Mouse (Mus musculus) layer of hippocampus, adult 2 months (tissue): ENCODE data around the gene Lrrc51. TPM values are rescaled to one million over a fixed set of nuclear protein-coding genes. Genes with fewer than 3 reads are reported as not detected.
"Not testable (repeated sequence)": the region's sequence is repeated elsewhere in the genome, so short reads cannot be mapped to it uniquely, and the experiment has no call there.

Source experiments
- DNase-seq, 2 experiments: peaks; one replicate each; pipeline ENCODE4 v3.0.0; 2022; ENCODE audit warnings: low spot score in 2 of 2
- H3K27ac ChIP-seq: fragments of 200-600 bp; 2 replicates; pipeline ENCODE4 v1.8.1; 2022
- H3K4me3 ChIP-seq: fragments of 200-600 bp; 2 replicates; pipeline ENCODE4 v1.8.1; 2022; ENCODE audit warnings: mild to moderate bottlenecking
- CTCF ChIP-seq: fragments of 200-600 bp; conservative IDR thresholded peaks from 2 replicates; pipeline ENCODE4 v1.8.1; 2022; ENCODE audit warnings: antibody characterized with exemption, mild to moderate bottlenecking, moderate library complexity
- total RNA-seq, 2 experiments: library from RNA; stranded (reverse); gene quantifications; 2 replicates each; pipeline ENCODE4 v1.2.3; 2021

Lrrc51 gene
- total RNA-seq, 2 experiments from 2014 or later = 5.4 to 5.9 TPM

GRCm38 (mm10) chr7:101962829-101963228 lies 29.1 kb upstream of the Lrrc51 start:
- no peak for DNase-seq
- Histone ChIP-seq H3K4me3 (no peak overlapping the region), H3K27ac (no peak overlapping the region)
- TF ChIP-seq CTCF = no peak

- TF ChIP-seq CTCF = no peak
- DNase-seq = no peak
- Histone ChIP-seq H3K27ac (no peak overlapping the region), H3K4me3 (no peak overlapping the region)
Measured at GRCm38 (mm10) chr7:101956911-101957310, 23.2 kb upstream of the Lrrc51 start.

- no peak for TF ChIP-seq CTCF
- no peak for DNase-seq
- Histone ChIP-seq H3K27ac (no peak overlapping the region), H3K4me3 (no peak overlapping the region)
Measured at GRCm38 (mm10) chr7:101956481-101956880, 22.8 kb upstream of the Lrrc51 start.

GRCm38 (mm10) chr7:101955862-101956261 lies 22.2 kb upstream of the Lrrc51 start:
- Histone ChIP-seq H3K4me3 (no peak overlapping the region), H3K27ac (no peak overlapping the region)
- DNase-seq = no peak
- no peak for TF ChIP-seq CTCF

DNA sequence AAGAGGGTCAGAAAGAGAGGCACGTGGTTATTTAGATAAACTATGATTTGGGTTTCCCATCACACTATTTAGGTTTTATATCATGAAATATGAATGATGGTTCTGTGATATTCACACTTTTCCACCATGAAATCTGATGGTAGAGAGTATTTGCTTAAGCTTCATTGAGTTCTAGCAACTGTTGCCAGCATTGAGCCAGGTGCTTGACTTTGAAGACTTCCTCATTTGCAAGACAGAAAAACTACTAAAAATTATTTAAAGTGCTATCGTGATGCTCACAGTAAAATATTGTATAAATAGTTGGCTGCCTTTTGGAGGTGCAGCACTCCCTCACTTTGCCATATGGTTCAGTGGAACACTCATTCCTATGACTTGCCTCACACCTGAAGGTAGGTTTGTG lies 21.6 kb upstream of the Lrrc51 start:
- no peak for TF ChIP-seq CTCF
- H3K4me3 ChIP-seq = no peak overlapping the region
- no peak overlapping the region for H3K27ac ChIP-seq
- no peak for DNase-seq

DNA sequence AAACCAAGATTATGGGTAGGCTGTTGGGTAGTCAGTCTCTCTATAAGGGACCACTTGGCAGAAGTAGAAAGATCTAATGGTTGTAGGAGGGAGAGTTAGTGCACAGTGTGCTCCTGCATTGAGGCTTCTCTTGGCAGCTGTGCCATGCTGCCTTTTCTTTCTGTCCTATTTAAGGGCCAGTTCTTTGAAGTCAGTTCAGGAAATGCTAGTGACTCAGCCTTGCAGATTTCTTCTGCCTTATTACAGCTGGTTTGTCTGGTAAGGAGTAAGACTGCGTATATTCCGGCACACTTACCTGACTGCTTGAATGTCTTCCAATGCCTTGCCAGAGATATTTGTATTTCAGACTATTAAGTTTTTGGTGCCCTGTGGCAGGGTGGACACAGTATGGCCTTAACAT lies 20.5 kb upstream of the Lrrc51 start:
- peak in 1 of 2 experiments; percentile 23 for DNase-seq
- H3K27ac ChIP-seq = no peak overlapping the region
- TF ChIP-seq CTCF = no peak
- H3K4me3 ChIP-seq = no peak overlapping the region

- no peak overlapping the region for H3K4me3 ChIP-seq
- TF ChIP-seq CTCF = no peak
- DNase-seq = no peak
- H3K27ac ChIP-seq = no peak overlapping the region
Measured at GRCm38 (mm10) chr7:101952098-101952497, 18.4 kb upstream of the Lrrc51 start.

DNA sequence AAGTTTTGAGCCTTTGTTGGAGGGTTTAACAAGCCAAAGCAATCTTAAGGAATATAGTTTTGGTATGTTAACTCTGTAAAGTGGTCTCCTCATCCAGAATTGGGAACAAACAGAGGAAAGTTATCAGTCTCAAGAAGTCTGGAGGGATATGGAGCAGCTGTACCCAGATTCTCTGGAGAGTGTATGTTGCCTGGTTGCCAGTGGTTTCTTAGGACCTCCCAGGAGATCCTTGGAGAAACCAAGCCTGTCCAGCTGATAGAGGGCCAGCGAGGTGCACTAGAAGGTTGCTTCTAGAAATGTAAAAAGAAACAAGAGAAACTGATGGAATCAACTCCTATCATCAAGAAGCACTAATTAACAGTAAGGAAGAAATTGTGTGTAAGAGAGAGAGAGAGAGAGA lies 18.0 kb upstream of the Lrrc51 start:
- DNase-seq = no peak
- Histone ChIP-seq H3K4me3 (no peak overlapping the region), H3K27ac (no peak overlapping the region)
- TF ChIP-seq CTCF = no peak

DNA sequence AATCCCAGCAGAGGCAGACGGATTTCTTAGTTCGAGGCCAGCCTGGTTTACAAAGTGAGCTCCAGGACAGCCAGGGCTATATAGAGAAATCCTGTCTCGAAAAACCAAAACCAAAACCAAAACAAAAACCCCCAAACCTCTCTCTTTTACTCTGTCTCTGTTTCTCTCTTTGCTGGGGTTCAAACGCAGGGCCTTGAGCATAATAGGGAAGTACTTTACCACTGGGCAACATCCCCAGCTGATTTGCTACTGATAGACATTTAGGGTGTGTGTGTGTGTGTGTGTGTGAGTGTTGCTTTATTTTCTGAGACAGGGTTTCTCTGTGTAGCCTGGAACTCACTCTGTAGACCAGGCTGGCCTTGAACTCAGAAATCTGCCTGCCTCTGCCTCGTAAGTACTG lies 15.3 kb upstream of the Lrrc51 start:
- not testable (repeated sequence) for DNase-seq, H3K4me3 ChIP-seq, H3K27ac ChIP-seq

DNA sequence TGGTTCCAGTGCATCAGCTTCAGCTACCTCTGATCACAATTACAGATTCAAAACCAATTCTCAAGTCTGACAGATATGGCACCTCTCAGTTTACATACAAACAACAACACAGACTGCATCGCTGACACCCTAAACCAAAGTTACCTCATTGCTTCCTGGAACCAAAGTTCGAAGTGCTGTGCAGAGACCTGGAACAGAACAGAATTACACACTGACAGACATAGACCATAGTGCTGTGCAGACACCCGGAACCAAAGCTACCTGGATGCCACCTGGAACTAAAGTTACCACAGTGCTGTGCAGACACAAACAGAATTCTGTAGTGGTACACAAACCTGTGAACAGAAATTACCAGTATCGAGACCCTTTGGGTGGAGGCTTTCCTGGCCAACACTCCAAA lies 6.1 kb upstream of the Lrrc51 start:
- TF ChIP-seq CTCF = no peak
- no peak overlapping the region for H3K27ac ChIP-seq
- H3K4me3 ChIP-seq = no peak overlapping the region
- no peak for DNase-seq

- DNase-seq = no peak
- Histone ChIP-seq H3K4me3 (no peak overlapping the region), H3K27ac (peak overlapping the region; percentile 39; the same call in 1 of the 2 replicates)
- no peak for TF ChIP-seq CTCF
Measured at GRCm38 (mm10) chr7:101938348-101938747, 4.7 kb upstream of the Lrrc51 start.

DNA sequence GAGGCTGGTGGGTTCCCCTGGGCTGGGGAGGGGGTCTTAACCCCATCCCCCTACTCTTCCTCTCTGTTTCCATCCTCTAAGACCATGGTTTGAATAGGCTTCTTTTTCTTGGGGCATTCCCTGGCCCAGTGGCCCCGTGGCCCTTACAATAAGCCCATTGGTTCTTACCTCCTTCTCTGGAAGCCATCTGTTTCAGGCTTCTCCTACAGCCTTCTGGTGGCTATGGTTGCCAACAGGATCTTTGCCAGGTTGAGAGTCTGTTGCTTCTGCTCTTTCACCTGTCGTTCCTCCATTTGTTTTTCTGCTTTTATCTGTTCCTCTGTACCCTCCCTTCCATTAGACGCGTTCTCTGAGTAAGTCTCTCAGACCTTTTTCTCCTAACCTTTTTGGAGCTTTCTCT lies 3.9 kb upstream of the Lrrc51 start:
- no peak overlapping the region for H3K4me3 ChIP-seq
- TF ChIP-seq CTCF = no peak
- peak overlapping the region; percentile 37 for H3K27ac ChIP-seq
- peak; percentile 34 to 54 for DNase-seq

DNA sequence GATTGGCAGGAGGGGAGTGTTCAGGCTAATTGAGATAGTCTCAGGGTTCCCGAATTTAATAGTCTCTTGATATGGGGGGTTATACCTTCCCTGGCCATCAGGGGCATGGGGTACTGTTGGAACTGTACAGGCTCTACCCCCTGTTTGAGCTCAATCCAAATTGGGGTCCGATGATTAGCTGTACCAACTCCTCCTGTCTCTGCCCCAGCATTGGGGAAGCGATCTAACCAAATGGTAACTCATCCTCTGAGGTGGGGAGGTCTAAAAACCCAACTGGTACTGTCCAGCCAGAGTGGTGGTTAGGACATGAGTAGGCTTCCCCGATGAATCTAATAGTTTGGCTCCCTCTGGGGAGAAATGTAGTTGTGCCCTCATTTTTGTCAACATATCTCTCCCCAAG lies 3.3 kb upstream of the Lrrc51 start:
- peak; percentile 25 for TF ChIP-seq CTCF
- DNase-seq = no peak
- H3K27ac ChIP-seq = peak overlapping the region; percentile 37
- H3K4me3 ChIP-seq = no peak overlapping the region

GRCm38 (mm10) chr7:101935957-101936356 lies 2.3 kb upstream of the Lrrc51 start:
- DNase-seq = no peak
- no peak for TF ChIP-seq CTCF
- Histone ChIP-seq H3K27ac (no peak overlapping the region), H3K4me3 (no peak overlapping the region)

- no peak for TF ChIP-seq CTCF
- Histone ChIP-seq H3K27ac (peak overlapping the region; percentile 58), H3K4me3 (peak overlapping the region; percentile 90)
- DNase-seq = no peak
Measured at GRCm38 (mm10) chr7:101933300-101933699, 395 bp downstream of the Lrrc51 start.

- Histone ChIP-seq H3K27ac (no peak overlapping the region), H3K4me3 (no peak overlapping the region)
- TF ChIP-seq CTCF = no peak
- DNase-seq = no peak
Measured at GRCm38 (mm10) chr7:101932551-101932950, 1.1 kb downstream of the Lrrc51 start.
